Mouse (Mus musculus): Measurements from ENCODE around the gene Xntrpc. TPM values are rescaled to one million over a fixed set of nuclear protein-coding genes. Genes with fewer than 3 reads are reported as not detected.

Gene Xntrpc
- polyA plus RNA-seq, 1 experiment from 2014 or later = 2.5 TPM

GRCm38 (mm10) chr7:102113151-102113729, 47.7 kb downstream of the Xntrpc start:
- no peaks in the 10 kb centered on the region for H3K27me3 ChIP-seq
- ATAC-seq (ENCODE audit: low FRiP score) = 0 out of 2 replicates have a peak, but pooled peaks have one; percentile 13
- no peaks in the 10 kb centered on the region for H3K9me3 ChIP-seq (replicated peaks)
- 83% methylated on average over 45 of the region's 45 CpGs for WGBS
- H3K9ac ChIP-seq = no peak overlapping the region
- H3K4me3 ChIP-seq = no peak overlapping the region
- no peak overlapping the region for H3K27ac ChIP-seq
- H3K4me1 ChIP-seq = no peaks in the 10 kb centered on the region
- H3K36me3 ChIP-seq = peaks cover 2% of the 10 kb centered on the region; the same call in 1 of the 2 replicates
- no peak overlapping the region for H3K4me2 ChIP-seq (replicated peaks)

- 57% methylated on average over 7 of the region's 7 CpGs for WGBS
- ATAC-seq (ENCODE audit: low FRiP score) = no peak
Observed at GRCm38 (mm10) chr7:102116579-102117331, 51.2 kb downstream of the Xntrpc start, which contains the start of gene Chrna10. Gene Chrna10 (minus strand): TSS chr7:102116828.

GRCm38 (mm10) chr7:102117382-102117781, 51.9 kb downstream of the Xntrpc start:
- Histone ChIP-seq H3K4me2 (replicated peaks) (no peak overlapping the region), H3K9me3 (replicated peaks) (no peaks in the 10 kb centered on the region), H3K27me3 (no peaks in the 10 kb centered on the region), H3K9ac (no peak overlapping the region), H3K4me3 (no peak overlapping the region), H3K4me1 (no peaks in the 10 kb centered on the region), H3K27ac (no peak overlapping the region), H3K36me3 (peaks cover 43% of the 10 kb centered on the region)
- WGBS = 80% methylated on average over 6 of the region's 6 CpGs
- ATAC-seq (ENCODE audit: low FRiP score) = no peak

More at GRCm38 (mm10) chr7:102116579-102117331, 51.2 kb downstream of the Xntrpc start, which contains the start of gene Chrna10:
- no peaks in the 10 kb centered on the region for H3K4me1 ChIP-seq
- peaks cover 36% of the 10 kb centered on the region for H3K36me3 ChIP-seq
- H3K27ac ChIP-seq = no peak within 1 kb of the TSS
- H3K27me3 ChIP-seq = no peaks in the 10 kb centered on the region
- no peak within 1 kb of the TSS for H3K4me2 ChIP-seq (replicated peaks)
- no peak within 1 kb of the TSS for H3K4me3 ChIP-seq
- H3K9ac ChIP-seq = no peak within 1 kb of the TSS
- H3K9me3 ChIP-seq (replicated peaks) = no peaks in the 10 kb centered on the region

- Histone ChIP-seq H3K4me1 (no peaks in the 10 kb centered on the region), H3K36me3 (peaks cover 72% of the 10 kb centered on the region), H3K4me3 (no peak overlapping the region), H3K9me3 (replicated peaks) (no peaks in the 10 kb centered on the region), H3K27ac (no peak overlapping the region), H3K4me2 (replicated peaks) (no peak overlapping the region), H3K27me3 (no peaks in the 10 kb centered on the region), H3K9ac (no peak overlapping the region)
- no peak for ATAC-seq (ENCODE audit: low FRiP score)
- 95% methylated on average over 10 of the region's 10 CpGs for WGBS
Observed at GRCm38 (mm10) chr7:102120326-102120725, 54.8 kb downstream of the Xntrpc start.

- Histone ChIP-seq H3K36me3 (peaks cover 68% of the 10 kb centered on the region), H3K27ac (no peak overlapping the region), H3K4me2 (replicated peaks) (no peak overlapping the region), H3K27me3 (no peaks in the 10 kb centered on the region), H3K9ac (no peak overlapping the region), H3K4me1 (no peaks in the 10 kb centered on the region), H3K9me3 (replicated peaks) (no peaks in the 10 kb centered on the region), H3K4me3 (no peak overlapping the region)
- 93% methylated on average over 4 of the region's 4 CpGs for WGBS
- ATAC-seq (ENCODE audit: low FRiP score) = no peak
Observed at GRCm38 (mm10) chr7:102132395-102132794, 66.9 kb downstream of the Xntrpc start.

GRCm38 (mm10) chr7:102137464-102137863, 72.0 kb downstream of the Xntrpc start:
- Histone ChIP-seq H3K4me1 (no peaks in the 10 kb centered on the region), H3K27ac (no peak overlapping the region), H3K9ac (no peak overlapping the region), H3K4me3 (no peak overlapping the region), H3K4me2 (replicated peaks) (no peak overlapping the region), H3K27me3 (no peaks in the 10 kb centered on the region), H3K9me3 (replicated peaks) (no peaks in the 10 kb centered on the region), H3K36me3 (peaks cover 73% of the 10 kb centered on the region)
- ATAC-seq (ENCODE audit: low FRiP score) = no peak
- 91% methylated on average over 1 of the region's 1 CpGs for WGBS

- no peak overlapping the region for H3K4me2 ChIP-seq (replicated peaks)
- H3K27ac ChIP-seq = no peak overlapping the region
- no peak overlapping the region for H3K4me3 ChIP-seq
- no peaks in the 10 kb centered on the region for H3K9me3 ChIP-seq (replicated peaks)
- H3K36me3 ChIP-seq = peaks cover 68% of the 10 kb centered on the region
- over 99% methylated on average over 5 of the region's 5 CpGs for WGBS
- no peak for ATAC-seq (ENCODE audit: low FRiP score)
- no peaks in the 10 kb centered on the region for H3K4me1 ChIP-seq
- no peaks in the 10 kb centered on the region for H3K27me3 ChIP-seq
- H3K9ac ChIP-seq = no peak overlapping the region
Observed at GRCm38 (mm10) chr7:102137898-102138297, 72.4 kb downstream of the Xntrpc start.

Other genes with a start within 250 kb of the Xntrpc start
- gene Phox2a, start 247.4 kb upstream of the Xntrpc start, polyA plus RNA-seq (2016; fragmentation: Nextera tagmentation; extraction: Ambion mirVana) = 3.8 and 4.4 TPM in 2 replicates
- 38.6 and 41.9 TPM in 2 replicates for gene Inppl1, start 227.5 kb upstream of the Xntrpc start, polyA plus RNA-seq (2016; fragmentation: Nextera tagmentation; extraction: Ambion mirVana)
- gene Folr2, start 208.5 kb upstream of the Xntrpc start, polyA plus RNA-seq (2016; fragmentation: Nextera tagmentation; extraction: Ambion mirVana) = 1.7 and 1.9 TPM in 2 replicates
- 74.9 and 86.7 TPM in 2 replicates for gene Anapc15, start 202.0 kb upstream of the Xntrpc start, polyA plus RNA-seq (2016; fragmentation: Nextera tagmentation; extraction: Ambion mirVana)
- gene Folr1, start 194.9 kb upstream of the Xntrpc start, polyA plus RNA-seq (2016; fragmentation: Nextera tagmentation; extraction: Ambion mirVana) = 11.5 and 12.7 TPM in 2 replicates
- gene Lamtor1, start 159.8 kb upstream of the Xntrpc start, polyA plus RNA-seq (2016; fragmentation: Nextera tagmentation; extraction: Ambion mirVana) = 129 and 130 TPM in 2 replicates
- gene Tomt, start 159.4 kb upstream of the Xntrpc start, polyA plus RNA-seq (2016; fragmentation: Nextera tagmentation; extraction: Ambion mirVana) = 0.48 and 0.81 TPM in 2 replicates
- gene Lrrc51, start 131.8 kb upstream of the Xntrpc start, polyA plus RNA-seq (2016; fragmentation: Nextera tagmentation; extraction: Ambion mirVana) = 9.4 and 10.1 TPM in 2 replicates
- gene Numa1, start 131.6 kb upstream of the Xntrpc start, polyA plus RNA-seq (2016; fragmentation: Nextera tagmentation; extraction: Ambion mirVana) = 99.2 and 100 TPM in 2 replicates
- gene Il18bp, start 47.0 kb upstream of the Xntrpc start, polyA plus RNA-seq (2016; fragmentation: Nextera tagmentation; extraction: Ambion mirVana) = 3.9 and 5.4 TPM in 2 replicates
- gene Rnf121, start 244 bp upstream of the Xntrpc start, polyA plus RNA-seq (2016; fragmentation: Nextera tagmentation; extraction: Ambion mirVana) = 29.2 and 31.6 TPM in 2 replicates
- gene Xndc1, start 202 bp upstream of the Xntrpc start, polyA plus RNA-seq (2016; fragmentation: Nextera tagmentation; extraction: Ambion mirVana) = 34.6 and 37.3 TPM in 2 replicates
- gene Trpc2, start 17.4 kb downstream of the Xntrpc start, polyA plus RNA-seq (2016; fragmentation: Nextera tagmentation; extraction: Ambion mirVana) = 0.21 TPM in 1 of 2 replicates, not detected in the other
- 1.2 and 2.4 TPM in 2 replicates for gene Art1, start 36.0 kb downstream of the Xntrpc start, polyA plus RNA-seq (2016; fragmentation: Nextera tagmentation; extraction: Ambion mirVana)
- gene Art5, start 43.8 kb downstream of the Xntrpc start, polyA plus RNA-seq (2016; fragmentation: Nextera tagmentation; extraction: Ambion mirVana) = 1.1 and 1.3 TPM in 2 replicates
- not detected in 2 replicates for gene Chrna10, start 51.1 kb downstream of the Xntrpc start, polyA plus RNA-seq (2016; fragmentation: Nextera tagmentation; extraction: Ambion mirVana)
- gene Nup98, start 144.5 kb downstream of the Xntrpc start, polyA plus RNA-seq (2016; fragmentation: Nextera tagmentation; extraction: Ambion mirVana) = 42.0 and 42.3 TPM in 2 replicates
- gene Pgap2, start 144.5 kb downstream of the Xntrpc start, polyA plus RNA-seq (2016; fragmentation: Nextera tagmentation; extraction: Ambion mirVana) = 57.1 and 61.0 TPM in 2 replicates
- gene Rhog, start 190.3 kb downstream of the Xntrpc start, polyA plus RNA-seq (2016; fragmentation: Nextera tagmentation; extraction: Ambion mirVana) = 29.8 and 29.9 TPM in 2 replicates
- gene Stim1, start 202.1 kb downstream of the Xntrpc start, polyA plus RNA-seq (2016; fragmentation: Nextera tagmentation; extraction: Ambion mirVana) = 14.8 and 17.1 TPM in 2 replicates

All from hindbrain, embryonic 12.5 days (tissue).